Mouse (Mus musculus) ovary, postnatal 36 days (tissue): ENCODE data around the gene Prtg.

Experiments
- DNase-seq: peaks from one replicate; pipeline ENCODE4 v3.0.0; 2022; ENCODE audit warnings: low spot score, mixed read lengths

Prtg gene

GRCm38 (mm10) chr9:72806731-72807419, at the start of gene Prtg:
TSS of gene Prtg (plus strand) at chr9:72806874.
- DNase-seq = peak; percentile 35

DNA sequence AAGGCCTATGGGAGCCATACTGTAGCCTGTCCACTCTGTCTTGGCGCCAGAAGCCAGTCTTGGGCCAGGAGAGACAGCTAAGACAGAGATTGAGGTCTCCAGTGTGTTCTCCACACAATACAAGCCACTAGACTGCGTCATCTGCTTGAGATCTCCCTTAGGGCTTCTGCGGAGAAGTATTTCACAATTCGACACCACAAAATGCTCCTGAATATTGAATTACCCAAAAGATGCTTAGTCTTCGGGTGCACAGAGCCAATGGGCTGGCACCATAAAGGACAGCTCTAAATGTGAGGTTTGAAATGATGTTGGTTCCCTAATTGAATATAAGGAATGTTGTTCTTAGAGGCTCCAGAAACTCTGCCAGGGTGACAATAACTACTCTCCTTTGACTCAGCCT, 49.5 kb upstream of the Prtg start:
- no peak for DNase-seq

GRCm38 (mm10) chr9:72758705-72759131, 48.0 kb upstream of the Prtg start:
- no peak for DNase-seq

DNA sequence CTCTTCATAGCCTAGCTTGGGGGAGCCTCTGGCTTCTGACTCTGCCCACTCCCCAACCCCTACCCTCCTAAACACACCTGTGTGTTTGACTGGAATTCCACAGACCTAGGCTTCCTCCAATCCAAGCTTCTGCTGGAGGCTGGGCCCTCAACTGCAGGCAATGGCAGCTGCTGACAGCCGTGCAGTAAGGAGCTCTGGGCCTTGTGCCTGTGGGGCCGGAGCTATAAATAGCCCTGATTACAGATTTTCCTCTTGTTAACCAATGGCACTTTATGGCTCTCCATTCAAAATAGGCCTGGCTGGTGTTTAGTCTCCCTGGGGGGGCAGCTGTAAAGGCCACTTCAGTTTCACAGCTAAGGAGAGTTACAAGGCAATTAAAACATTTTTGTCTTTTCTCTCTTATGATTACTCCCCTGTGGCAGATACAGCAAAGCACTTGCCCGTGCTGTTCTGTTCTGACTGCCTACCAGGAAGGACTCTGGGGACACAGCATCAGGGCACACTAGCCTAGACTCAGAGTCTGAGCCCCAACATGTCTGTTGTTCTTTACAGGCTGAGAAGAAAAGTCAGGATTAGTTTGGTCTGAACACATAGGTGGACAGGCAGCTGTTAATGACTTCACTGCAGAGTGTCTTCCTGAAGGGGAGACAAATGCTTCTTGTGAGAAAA, 43.5 kb upstream of the Prtg start:
- DNase-seq = no peak

- DNase-seq = peak; percentile 82
These were observed 39.8 kb upstream of the Prtg start for GRCm38 (mm10) chr9:72766789-72767349.

GRCm38 (mm10) chr9:72775022-72775421, 31.7 kb upstream of the Prtg start:
- no peak for DNase-seq

- DNase-seq = no peak
These were observed 27.7 kb upstream of the Prtg start for GRCm38 (mm10) chr9:72779004-72779403.

DNA sequence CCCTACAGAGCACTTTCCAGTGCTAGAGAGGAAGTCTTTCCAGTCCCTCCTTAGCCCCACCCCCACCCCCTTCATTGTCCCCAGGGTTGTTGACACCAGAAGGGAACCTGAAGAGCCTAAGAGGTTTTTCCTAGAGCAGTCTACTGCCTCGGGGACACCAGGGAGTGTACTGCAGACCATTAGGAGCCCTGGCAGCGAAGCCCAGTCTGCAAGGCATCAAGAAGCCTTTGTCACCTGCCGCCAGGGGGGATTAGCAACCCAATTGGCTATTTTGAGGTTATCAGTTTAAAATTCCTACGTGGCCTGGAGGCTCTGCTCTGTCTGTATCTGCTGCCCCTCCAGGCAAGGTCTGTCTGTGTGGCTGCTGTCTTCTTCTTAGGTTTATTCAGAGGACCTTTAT, 26.9 kb upstream of the Prtg start:
- DNase-seq = no peak

DNA sequence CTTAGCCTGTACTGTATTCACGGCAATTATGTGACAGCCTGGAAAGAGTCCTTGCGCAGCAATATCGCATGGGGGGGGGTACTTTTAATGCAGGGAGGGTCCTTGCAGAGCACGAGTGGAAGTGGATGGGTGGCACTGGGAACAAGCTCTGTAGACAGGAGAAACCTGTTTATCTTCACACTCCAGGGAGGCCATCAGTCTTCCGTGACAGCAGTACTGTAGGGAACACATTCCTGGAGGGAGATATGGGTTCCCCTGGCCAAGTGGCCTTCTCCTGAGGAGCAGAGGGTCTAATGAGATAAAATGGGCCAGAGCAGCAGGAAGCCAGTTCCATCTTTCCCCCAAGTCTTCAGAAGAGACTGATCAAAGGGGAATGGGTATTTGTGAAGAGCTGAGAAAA, 26.0 kb upstream of the Prtg start:
- no peak for DNase-seq

- DNase-seq = no peak
These were observed 25.2 kb upstream of the Prtg start for GRCm38 (mm10) chr9:72781466-72781865.

DNA sequence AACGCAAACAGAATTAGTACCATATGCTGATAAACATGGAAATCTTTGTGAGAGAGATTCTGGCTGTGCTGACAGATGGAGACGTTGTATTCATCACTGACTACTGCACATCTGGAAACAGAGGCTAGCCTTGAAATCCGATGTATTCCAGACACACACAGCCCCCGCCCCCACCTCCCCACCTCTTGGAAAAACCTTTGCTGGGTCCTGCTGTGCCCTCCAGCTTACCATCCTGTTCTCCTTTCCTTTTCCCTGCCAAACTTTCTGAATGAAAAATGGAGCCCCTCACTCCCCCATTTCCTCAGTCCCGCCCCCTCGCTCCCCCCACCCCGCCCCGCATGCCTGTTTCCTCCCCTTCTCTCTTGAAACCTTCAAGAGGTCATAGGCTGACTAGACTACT, 24.6 kb upstream of the Prtg start:
- DNase-seq = no peak

DNA sequence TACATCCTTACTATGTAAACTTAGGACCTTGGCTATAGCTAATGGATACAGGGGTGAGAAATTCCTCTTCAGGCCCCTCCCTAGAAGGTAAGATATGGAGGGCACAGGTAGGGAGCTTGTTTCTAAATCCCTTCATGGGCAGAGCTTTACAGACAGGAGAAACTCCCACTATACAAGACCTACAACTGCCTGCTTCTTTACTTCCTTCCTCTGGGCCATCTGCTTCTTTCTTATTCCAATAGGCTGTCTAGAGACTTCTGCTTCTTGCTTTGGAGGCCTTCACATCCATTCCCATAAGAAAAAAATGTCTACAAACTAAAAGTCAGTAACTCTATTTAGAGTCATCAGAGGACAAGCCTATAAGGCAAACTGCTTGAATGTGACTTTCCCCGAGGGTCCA, 18.9 kb upstream of the Prtg start:
- no peak for DNase-seq

DNA sequence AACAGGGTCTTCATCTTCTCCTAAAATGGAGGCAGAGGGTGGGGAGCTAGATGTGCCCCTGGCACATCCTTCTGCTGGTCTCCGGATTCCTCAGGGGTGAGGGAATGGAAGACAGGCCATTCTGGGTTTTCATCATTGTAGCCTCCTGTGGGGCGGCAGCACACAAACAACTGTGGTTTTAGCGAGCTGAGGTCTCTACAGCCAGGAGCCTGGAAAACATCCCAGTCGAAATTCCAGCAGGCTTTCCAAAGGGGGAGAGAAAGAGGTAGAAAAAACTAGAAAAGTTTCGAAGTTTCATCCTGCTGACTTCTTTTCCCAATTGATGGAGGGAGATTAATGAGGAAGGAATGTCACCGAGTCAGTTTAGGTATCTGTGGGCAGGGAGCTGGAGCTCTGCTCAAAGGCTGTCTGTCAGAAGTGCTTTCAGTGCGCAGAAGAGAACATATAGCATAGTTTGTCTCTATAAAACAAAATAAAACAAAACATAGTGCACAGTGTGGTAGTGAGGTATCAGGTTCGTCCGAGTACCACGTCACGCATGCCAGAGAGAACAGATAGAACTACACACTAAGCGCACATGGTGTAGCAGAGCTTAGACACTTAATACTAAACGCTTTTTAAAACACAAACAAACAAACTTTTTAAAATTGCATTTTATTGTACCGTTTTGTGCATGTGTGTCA, 16.0 kb upstream of the Prtg start:
- DNase-seq = no peak

DNA sequence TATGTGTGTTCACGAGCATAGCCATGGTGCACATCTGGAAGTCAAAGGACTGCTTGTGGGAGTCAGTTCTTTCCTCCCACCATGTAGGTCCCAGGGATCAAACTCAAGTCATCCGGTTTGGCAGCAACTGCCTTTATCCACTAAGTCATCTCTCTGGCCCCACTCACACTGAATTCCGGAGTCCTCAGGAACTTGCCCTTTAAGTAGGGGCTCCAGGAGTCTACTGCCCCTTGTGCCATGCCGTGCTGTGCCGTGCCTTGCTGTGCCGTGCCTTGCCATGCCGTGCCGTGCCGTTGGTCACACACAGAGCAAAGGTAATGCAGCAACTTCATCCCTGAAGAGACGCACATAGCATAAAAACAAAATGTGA, 15.5 kb upstream of the Prtg start:
- no peak for DNase-seq

DNA sequence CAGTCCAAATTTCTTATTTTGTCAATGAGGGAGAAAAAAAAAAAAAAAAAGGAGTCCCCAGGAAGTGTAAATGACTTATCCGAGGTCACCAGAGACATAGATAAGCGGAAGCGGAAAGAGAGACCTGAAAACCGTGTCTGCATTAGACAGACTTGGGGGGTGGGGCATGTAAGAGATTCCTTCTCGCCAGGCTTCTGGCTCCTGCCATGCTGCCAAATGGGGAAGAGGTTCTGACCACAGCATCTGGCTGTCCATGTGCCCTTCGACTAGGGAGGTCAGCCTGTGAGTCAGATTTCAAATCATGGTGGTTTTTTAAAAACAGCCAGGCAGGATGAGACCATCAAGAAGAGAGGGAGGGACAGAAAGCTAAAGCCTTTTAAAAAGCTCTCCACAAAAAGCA, 15.0 kb upstream of the Prtg start:
- DNase-seq = no peak

DNA sequence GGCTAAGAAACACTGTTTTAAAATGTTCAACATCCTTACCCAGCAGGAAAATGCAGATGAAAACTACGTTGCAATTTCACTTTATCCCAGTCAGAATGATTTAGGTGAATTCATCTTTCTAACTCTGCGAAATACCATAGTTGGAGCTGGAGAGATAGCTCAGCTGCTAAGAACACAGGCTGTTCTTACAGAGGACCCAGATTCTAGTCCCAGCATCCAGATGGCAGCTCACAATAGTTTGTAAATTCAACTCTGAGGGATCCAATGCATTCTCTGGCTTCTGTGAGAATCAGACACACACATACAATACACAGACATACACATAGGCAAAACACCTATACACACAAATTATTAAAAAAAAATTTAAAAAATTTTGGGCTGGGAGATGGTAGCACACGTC, 11.4 kb upstream of the Prtg start:
- no peak for DNase-seq

DNA sequence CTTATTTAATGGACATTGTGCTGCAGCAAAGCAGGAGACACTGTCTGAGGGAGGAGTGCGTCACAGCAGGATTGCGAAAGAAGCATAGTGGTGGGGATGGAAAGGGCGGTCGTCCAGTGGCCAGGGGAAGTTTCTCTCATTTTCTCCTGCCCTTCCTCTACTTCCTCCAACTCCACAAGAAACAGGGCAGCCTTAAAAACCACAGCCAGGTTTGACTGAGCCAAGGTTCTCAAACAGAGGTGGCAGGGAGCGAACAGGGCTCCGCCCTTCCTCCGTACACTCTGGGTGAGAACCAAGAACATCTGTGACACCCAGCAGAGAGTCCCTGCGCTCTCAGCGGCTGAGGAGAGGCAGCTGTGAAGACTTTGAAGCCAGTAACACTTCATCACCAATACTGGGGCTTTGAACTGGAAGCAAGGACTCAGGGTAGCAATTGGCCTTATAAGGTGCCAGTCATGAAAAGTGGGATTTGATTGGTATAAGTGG, 9.5 kb upstream of the Prtg start:
- no peak for DNase-seq

DNA sequence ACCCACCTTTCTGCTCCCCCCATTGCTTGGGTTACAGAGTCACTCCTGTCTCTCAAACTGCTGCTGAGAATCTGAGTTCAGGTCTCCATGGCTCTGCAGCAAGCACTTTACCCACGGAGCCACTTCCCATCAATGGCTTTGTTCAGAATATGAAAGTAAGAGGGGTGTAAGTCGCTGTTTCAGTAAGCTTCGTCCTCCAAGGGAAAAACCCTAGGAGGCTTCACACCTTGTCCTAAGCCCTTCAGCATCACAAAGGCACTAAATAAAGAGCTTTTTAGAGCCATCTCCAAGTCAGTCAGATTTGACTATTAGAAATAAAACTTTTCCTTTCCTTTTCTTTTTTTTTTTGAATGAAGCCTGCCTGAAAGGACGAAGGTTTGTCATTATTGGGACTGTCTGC, 3.4 kb upstream of the Prtg start:
- no peak for DNase-seq

GRCm38 (mm10) chr9:72806146-72806545, 528 bp upstream of the Prtg start:
- no peak for DNase-seq

- peak; percentile 47 for DNase-seq
These were observed 839 bp downstream of the Prtg start for GRCm38 (mm10) chr9:72807420-72808005.

- no peak for DNase-seq
These were observed 1.5 kb downstream of the Prtg start for GRCm38 (mm10) chr9:72808176-72808575.

DNA sequence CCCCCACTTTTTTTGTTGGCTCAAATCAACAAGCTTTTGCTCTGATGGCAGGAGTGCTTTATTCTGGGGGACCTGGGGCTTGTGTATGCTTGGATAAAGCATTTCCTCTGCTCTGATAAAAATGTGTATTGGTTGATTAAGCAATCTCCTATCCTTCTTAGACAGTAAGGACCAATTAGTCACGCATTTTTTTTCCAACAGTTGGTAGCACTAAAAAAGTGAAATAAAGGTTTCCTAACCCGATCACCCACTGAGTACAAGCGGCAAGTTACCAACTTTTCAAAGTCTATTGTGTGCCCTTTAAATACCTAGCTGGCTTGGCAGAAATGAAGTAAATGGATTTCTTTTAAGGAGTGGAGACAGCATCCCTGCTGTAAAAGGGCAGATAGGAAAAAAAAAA, 1.9 kb downstream of the Prtg start:
- no peak for DNase-seq

DNA sequence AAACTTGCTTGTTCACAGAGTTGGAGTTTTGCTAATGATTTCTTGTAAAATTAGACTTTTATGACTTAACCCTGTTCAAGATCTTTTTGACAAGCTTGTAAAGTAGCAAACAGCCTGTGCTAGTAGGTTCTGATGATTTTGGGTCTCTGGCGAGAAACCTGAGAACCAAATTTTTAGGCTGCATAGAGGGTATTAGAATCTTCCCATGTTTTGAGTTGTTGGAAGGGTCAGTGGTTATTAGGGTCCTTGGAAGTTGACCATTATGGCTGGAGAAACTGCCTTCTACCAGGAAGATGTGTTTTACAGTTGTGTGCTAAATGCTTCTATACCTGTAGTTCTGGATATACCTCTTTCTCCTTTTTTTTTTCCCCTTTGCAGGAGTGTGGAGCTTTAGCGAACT, 2.4 kb downstream of the Prtg start:
- DNase-seq = no peak
